Mouse (Mus musculus) MEL (cell line): ENCODE measurements at regions not wholly inside any gene's neighbourhood (a gene's known extent, or its start where the extent isn't known, plus 50 kb on each side); places are given as distances from the start of the nearest gene placed in this dataset.

ENCODE experiments used
- CTCF ChIP-seq, 3 experiments: IDR thresholded peaks in 2 of 3; conservative IDR thresholded peaks in 1 of 3; 2 replicates each; pipeline ENCODE4 v1.5.1; 2011 to 2012; ENCODE audit warnings: low read length in 3 of 3, low read depth in 2 of 3, mild to moderate bottlenecking in 2 of 3, improper control_type of control experiment in 1 of 3, inconsistent platforms in 1 of 3, mixed read lengths in 1 of 3, moderate library complexity in 1 of 3; ENCODE audit not compliant: control insufficient read depth in 1 of 3, insufficient read depth in 1 of 3, poor library complexity in 1 of 3, severe bottlenecking in 1 of 3
- E2F4 ChIP-seq: IDR thresholded peaks from 2 replicates; pipeline ENCODE4 v1.6.1; 2011; ENCODE audit warnings: low read depth, low read length, improper control_type of control experiment, borderline replicate concordance
- HCFC1 ChIP-seq: IDR thresholded peaks from 2 replicates; pipeline ENCODE4 v1.6.1; 2012; ENCODE audit warnings: low read depth, mild to moderate bottlenecking, inconsistent platforms, low read length, improper control_type of control experiment, moderate library complexity
- MYC ChIP-seq: IDR thresholded peaks from 2 replicates; pipeline ENCODE4 v1.6.1; 2011; ENCODE audit warnings: low read depth, mild to moderate bottlenecking, low read length, improper control_type of control experiment, moderate library complexity
- POLR2A ChIP-seq, 2 experiments: IDR thresholded peaks; 2 replicates each; pipeline ENCODE4 v1.6.1; 2011 to 2012; ENCODE audit warnings: low read length in 2 of 2, mild to moderate bottlenecking in 2 of 2, control low read depth in 1 of 2, improper control_type of control experiment in 1 of 2, low read depth in 1 of 2, moderate library complexity in 1 of 2; ENCODE audit not compliant: control insufficient read depth in 1 of 2, insufficient read depth in 1 of 2, poor library complexity in 1 of 2
- POLR2AphosphoS5 ChIP-seq: IDR thresholded peaks from 2 replicates; pipeline ENCODE4 v1.6.1; 2012; ENCODE audit warnings: low read depth, borderline replicate concordance, mild to moderate bottlenecking, inconsistent platforms, low read length, moderate library complexity, mixed read lengths

DNA sequence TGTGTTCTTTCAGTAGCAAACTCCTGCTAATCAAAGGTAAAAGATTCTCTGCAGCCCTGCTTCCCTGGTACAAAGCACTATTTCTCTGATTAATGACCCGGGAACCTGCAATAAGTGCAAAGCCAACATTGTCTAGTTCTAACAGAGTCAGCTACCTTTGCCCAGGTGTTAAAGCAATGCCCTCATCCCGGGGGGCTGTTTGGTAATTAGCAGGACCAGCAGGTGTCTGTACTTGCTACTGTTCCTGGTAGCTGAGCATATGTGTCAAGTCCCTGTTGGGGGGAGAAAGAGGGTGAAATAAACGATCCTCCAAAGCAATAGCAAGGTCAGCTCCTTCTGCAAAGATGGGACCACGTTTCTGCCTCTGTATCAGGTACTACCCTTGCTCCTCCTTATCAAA lies 54.7 kb upstream of the Crim1 start:
- TF ChIP-seq CTCF (IDR thresholded peaks at IDR 0.05 in 2 of 3, conservative IDR thresholded peaks at IDR 0.05 in 1 of 3; ENCODE audit: control insufficient read depth in 1 of 3, insufficient read depth in 1 of 3, low read depth in 2 of 3, low read length in 3 of 3, poor library complexity in 1 of 3, severe bottlenecking in 1 of 3): no peak
- no peak for TF ChIP-seq POLR2A (IDR thresholded peaks at IDR 0.05; ENCODE audit: control insufficient read depth in 1 of 2, insufficient read depth in 1 of 2, low read depth in 1 of 2, low read length in 2 of 2, poor library complexity in 1 of 2)
- no peak for TF ChIP-seq HCFC1
- TF ChIP-seq MYC: no peak
- TF ChIP-seq E2F4: no peak
- TF ChIP-seq POLR2AphosphoS5: no peak
